Mouse (Mus musculus): Measurements from ENCODE around the gene Pyurf. TPM values are rescaled to one million over a fixed set of nuclear protein-coding genes. Genes with fewer than 3 reads are reported as not detected.

Gene Pyurf
- total RNA-seq (2021), result 10 to 100 TPM; 19.4 to 22.2 TPM
- long read RNA-seq, experiment 1, transcript Pyurf-201 (2 exons, 3,573 nt), result major isoform, 85 of 85 reads
- long read RNA-seq, experiment 1, partial matches to known transcripts, result 0 of 85 reads
- long read RNA-seq, experiment 1, other reads (novel, unspliced or antisense), result 0 of 85 reads
- long read RNA-seq, experiment 2, transcript Pyurf-201 (2 exons, 3,573 nt), result major isoform, 85 of 85 reads
- long read RNA-seq, experiment 2, partial matches to known transcripts, result 0 of 85 reads
- long read RNA-seq, experiment 2, other reads (novel, unspliced or antisense), result 0 of 85 reads

GRCm38 (mm10) chr6:57691467-57692261 lies at the start of gene Pyurf:
Gene Pyurf, minus strand, starts transcription at chr6:57692078.
- peak; percentile 82 to 89 for DNase-seq

DNA sequence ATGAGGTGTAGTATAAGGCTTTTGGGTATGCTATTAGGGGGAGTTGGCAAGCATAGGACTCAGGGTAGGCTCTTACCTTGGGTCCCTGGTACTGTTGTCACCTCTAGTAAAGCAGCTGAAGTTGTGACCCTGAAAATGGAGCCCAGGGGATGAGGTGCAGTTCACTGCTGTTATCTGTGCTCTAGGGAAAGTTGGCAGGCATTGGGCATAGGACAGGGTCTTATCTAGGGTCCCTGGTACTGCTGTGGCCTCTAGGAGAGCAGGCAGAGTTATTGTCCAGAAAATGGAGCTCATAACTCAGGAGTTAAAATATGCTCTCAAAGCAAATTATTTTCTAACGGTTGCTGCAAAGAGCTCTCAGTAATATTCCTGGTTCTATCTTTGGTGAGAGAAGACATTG lies 29.5 kb upstream of the Pyurf start:
- no peak for DNase-seq
- intact Hi-C loops (cut with DNase I), result no loop called here

More at GRCm38 (mm10) chr6:57691467-57692261, at the start of gene Pyurf:
- intact Hi-C loops (cut with DNase I), result no loop called here

DNA sequence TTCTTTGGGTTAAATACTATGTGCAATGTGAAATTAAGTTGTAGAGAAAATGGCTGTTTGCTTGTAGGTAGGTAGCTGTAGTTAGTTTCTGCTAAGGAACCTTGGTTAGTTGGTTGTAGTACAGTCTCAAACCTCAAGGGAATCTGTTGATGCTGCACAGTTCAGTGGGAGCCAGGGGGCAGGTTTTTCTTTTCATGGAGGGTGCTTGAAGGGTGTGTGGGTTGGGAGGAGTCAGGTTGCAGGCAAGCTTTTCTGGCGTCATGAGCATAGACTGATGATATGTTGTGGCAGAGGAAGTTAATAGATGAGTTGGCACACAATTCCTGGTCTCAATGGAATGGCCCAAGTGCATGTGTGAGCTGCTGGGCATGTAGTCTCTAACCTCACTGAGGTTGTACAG lies 19.8 kb upstream of the Pyurf start:
- DNase-seq, result no peak

DNA sequence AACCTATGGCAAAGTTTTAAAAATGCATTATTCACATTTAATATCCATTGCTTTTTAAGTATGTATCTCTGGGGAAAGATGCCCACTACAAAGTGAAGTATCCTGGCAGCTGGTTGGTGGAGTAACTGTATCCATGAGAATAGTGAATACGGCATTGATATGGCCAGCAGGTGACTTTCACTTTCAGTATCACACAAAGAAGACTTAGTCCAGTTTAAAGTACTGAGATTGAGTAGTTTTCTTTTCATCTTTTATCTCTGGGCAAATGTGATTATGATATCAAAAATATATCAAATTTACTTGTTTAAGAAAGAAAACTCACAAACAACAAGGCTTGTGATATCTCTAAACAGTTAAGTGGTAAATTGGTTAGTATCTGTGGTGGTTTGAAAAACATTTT lies 14.8 kb upstream of the Pyurf start:
- intact Hi-C loops (cut with DNase I), result loop anchor here (10.0 kb wide), 2 partner anchors 118 to 172 kb away; partner anchors contain the start of genes Ppm1k and Vopp1
- no peak for DNase-seq

More for the DNA sequence above, 19.8 kb upstream of the Pyurf start:
- intact Hi-C loops (cut with DNase I), result no loop called here

DNA sequence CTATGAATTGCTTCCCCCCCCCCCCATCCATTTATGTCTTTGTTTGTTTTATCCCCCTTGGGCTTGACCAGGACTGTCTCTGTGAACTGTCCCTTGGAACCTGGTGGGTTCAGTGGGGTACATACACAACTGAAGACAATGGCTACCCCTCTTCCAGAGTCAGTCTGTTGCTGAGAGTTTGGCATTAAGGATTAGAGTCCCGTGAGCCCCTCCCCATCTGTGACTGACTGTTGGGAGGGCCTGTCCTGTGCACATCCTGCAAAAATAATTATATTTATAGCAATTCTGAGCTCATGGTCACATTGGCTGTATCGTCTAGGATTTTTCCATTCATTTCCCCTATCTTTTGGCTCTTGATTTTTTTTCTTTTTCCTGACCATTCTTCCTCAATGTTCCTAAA lies 11.8 kb upstream of the Pyurf start:
- intact Hi-C loops (cut with DNase I), result loop anchor here (10.0 kb wide), 2 partner anchors 121 to 169 kb away; partner anchors contain the start of genes Ppm1k and Vopp1
- DNase-seq, result peak; percentile 10 to 12

DNA sequence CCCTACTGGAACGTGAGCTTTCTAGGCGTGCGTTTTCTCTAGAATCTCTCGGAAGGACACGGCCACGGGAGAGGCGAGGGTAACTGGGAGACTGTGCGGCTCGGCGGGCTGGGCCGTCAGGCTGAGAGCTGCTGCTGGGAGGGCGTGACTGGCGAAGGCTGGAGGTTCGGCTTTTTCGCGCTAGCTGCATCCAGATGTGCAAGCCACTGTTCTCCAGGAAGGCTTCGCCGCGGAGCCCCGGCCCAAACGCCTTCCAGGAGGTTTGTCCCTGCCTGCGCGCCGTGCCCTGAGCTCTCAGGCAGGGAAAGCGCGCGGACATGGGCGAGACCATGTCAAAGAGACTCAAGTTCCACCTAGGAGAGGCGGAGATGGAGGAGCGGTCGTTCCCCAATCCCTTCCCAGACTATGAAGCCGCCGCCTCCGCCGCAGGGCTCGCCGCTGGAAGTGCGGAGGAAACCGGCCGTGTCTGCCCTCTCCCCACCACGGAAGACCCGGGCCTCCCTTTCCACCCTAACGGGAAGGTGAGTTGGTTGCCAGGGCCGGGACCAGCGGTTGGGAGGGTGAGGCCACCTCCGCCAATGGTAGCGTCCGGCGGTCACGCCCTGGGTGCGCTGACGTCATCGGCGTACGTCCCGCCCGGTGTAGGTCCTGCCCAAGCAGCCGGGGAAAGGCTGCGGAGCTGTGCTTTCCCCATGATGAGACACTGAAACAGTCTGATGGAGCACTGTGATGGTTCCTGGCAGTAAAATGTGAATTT lies 11.0 kb upstream of the Pyurf start:
- peak; percentile 95 to 96 for DNase-seq
- intact Hi-C loops (cut with DNase I), result loop anchor here (10.0 kb wide), 2 partner anchors 122 to 168 kb away; partner anchors contain the start of genes Ppm1k and Vopp1

GRCm38 (mm10) chr6:57702376-57702742 lies 10.5 kb upstream of the Pyurf start, which contains the start of gene Lancl2:
Gene Lancl2, plus strand, starts transcription at chr6:57702540.
- DNase-seq, result peak in 1 of 2 experiments; percentile 38
- intact Hi-C loops (cut with DNase I), result loop anchor here (10.0 kb wide), 2 partner anchors 122 to 168 kb away; partner anchors contain the start of genes Ppm1k and Vopp1

DNA sequence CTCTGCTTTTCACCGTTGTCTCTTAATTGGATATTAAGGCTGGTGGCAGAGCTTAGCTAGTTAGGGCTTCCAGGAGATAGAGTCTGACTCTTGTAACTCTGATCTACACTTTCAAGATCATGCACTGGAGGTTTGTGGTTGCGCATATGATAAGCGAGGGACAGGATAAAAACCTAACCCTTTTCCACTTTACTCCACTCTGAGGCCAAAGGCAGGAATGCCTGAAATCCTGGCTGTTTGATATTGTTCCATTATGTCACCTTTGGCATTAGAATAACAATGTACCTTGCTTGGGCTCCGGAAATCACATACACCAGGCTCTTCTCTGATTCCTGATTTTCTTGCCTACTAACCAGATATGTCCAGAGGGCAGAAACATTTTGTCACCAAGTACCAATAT lies 9.8 kb upstream of the Pyurf start:
- intact Hi-C loops (cut with DNase I), result loop anchor here (10.0 kb wide), 2 partner anchors 123 to 167 kb away; partner anchors contain the start of genes Ppm1k and Vopp1
- no peak for DNase-seq

DNA sequence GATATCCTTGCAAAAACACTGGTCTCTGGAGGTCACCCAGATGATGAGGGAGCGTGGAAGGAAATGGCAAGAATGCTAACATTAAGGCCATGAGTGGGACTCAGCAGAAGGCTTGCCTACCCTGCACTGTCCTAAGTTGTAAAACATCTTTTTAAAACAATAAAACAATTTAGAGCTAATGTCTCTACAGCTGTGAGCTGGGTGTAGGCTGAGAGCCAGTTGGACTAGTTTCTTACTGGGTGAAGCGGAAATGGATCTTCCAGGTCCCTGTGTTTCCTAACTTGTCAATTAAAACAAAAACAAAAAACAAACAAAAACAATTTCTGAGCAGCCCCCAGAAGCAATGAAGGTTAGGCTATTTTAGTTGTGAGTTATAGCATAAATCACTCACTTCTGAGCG lies 1.2 kb upstream of the Pyurf start:
- DNase-seq, result no peak
- intact Hi-C loops (cut with DNase I), result no loop called here

DNA sequence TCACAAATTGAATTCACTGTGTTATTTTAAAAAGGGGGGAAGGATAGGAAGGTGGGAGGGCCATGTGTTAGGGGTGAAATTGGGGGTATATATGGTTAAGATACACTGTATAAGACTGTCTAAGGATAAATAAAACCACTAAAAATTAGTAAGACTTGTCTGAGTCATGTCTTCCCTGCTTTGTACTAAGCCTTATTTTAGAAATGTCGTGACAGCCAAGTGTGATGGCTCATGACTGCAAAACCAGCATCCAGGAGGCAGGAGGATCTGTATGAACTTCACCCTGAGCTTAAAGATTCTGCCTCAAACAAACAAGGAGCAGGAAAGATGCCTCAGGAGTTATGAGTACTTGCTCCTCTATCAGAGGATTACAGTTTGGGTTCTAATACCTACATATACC lies 7.7 kb downstream of the Pyurf start:
- intact Hi-C loops (cut with DNase I), result no loop called here
- no peak for DNase-seq

DNA sequence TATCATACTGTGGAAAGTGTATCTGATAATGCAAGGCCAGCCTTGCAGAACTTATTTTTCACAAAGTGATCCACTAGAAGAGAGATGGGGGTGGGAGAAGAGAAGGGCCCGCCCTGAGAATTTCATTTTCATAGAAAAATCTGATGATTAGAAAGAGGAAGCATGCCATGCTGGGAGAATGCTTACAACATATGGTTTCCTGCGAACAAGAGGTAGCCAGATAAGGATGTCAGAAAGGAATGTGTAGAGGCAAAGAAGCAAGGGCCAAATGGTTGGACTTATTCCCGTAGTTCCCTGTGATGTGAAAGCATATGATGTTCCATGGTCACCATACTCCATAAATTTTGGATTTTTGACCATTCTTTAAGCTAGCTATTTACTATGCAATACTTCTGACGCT lies 30.6 kb downstream of the Pyurf start:
- intact Hi-C loops (cut with DNase I), result no loop called here
- DNase-seq, result no peak

- DNase-seq, result no peak
- intact Hi-C loops (cut with DNase I), result no loop called here
Measured at GRCm38 (mm10) chr6:57647256-57647655, 44.6 kb downstream of the Pyurf start.

DNA sequence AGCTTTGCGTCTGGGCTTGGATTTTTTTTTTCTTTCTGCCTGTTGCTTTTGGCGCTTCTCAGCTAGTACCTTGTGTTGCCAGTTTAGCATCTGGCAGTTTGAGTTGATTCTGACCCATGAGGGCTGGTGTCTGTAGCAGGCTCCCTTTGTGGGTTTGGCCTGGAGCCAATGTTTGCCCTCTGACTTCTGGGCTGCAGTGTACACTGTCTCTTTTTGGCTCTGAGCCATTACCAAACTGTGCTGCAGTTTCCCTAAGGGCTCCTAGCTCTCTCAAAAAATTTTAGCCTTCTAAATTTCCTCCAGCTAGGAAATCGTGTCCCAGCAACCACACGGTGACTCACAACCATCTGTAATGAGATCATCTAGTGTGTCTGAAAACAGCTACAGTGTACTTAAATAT lies 50.1 kb downstream of the Pyurf start:
- intact Hi-C loops (cut with DNase I), result no loop called here
- DNase-seq, result peak; percentile 16 to 40

DNA sequence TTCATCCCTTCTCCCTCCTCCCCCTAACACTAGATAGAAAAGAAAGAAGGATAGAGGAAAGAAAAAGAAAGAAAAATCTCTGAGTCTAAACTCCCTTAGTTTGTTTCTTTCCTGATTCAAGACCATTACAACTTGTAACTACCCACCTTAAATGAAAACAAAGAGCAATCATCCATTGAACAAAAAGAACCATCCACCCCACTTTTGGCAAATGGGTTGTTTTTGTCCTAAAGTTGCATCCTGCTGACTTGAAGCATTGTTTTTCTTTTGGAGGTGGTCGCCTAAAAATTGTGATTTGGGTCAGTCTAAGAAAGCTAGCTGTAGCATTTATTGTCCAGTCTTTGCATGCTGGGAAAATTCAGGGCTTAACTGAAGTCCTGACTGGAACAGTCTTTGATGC lies 52.3 kb downstream of the Pyurf start:
- DNase-seq, result no peak
- intact Hi-C loops (cut with DNase I), result no loop called here

Other genes with a start within 250 kb of the Pyurf start
- 10 to 100 TPM; 36.2 to 43.8 TPM for gene Ppm1k, start 156.6 kb downstream of the Pyurf start, total RNA-seq (2021)
- 1 to 10 TPM; 2.4 TPM for gene Herc6, start 111.1 kb downstream of the Pyurf start, total RNA-seq (2021)
- 10 to 100 TPM; 13.0 to 15.2 TPM for gene Lancl2, start 10.5 kb upstream of the Pyurf start, total RNA-seq (2021)
- 10 to 100 TPM; 19.5 to 22.7 TPM for gene Vopp1, start 133.1 kb upstream of the Pyurf start, total RNA-seq (2021)
- not detected for gene Vmn1r21, start 158.3 kb upstream of the Pyurf start, total RNA-seq (2021)
- not detected for gene Vmn1r22, start 215.9 kb upstream of the Pyurf start, total RNA-seq (2021)
- not detected for gene Vmn1r23, start 234.8 kb upstream of the Pyurf start, total RNA-seq (2021)